Mouse (Mus musculus): ENCODE data around the gene Kctd5.

DNA sequence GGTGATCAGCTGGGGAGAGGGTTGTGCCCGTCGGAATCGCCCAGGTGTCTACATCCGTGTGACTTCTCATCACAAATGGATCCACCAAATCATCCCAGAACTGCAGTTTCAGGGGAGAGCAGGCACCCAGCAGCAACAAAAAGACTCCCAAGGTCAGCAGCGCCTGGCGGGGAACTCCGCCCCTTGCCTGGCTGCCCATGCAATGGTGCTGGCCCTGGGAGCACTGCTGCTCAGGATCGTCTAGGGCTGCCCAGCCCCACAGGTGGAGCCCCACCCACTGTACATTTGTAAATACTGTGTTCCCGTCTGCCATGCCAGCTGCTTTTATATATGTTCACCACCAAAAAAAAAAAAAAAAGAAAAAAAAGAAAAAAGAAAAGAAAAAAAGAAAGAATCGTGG lies 27.7 kb downstream of the Kctd5 start:
- TF ChIP-seq CTCF (IDR thresholded peaks at IDR 0.05; ENCODE audit: low read depth), result no peak
- TF ChIP-seq EP300 (IDR thresholded peaks at IDR 0.05; ENCODE audit: low read depth), result no peak
